Mouse (Mus musculus): ENCODE measurements around the gene Pfkm.

Pfkm gene

DNA sequence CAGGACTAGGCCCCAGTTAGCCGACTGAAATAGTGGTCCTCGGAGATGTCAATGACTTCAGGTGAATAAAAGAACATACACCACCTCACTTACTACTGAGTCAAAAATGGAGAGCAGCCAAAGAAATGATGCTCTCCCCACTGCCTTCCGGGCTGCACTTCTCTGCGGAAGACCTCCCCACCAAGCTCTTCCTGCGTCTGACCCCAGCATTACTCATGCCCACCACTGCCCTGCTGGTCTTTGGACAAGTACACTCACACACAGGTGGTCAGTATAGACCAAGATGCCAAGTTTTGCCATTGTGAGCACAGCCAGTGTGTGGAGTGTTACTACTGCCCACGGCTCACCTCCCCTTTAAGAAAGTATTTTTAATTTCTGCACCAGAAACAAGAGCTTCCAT is 10.0 kb downstream of the Pfkm start:
- DNase-seq, result no peak

DNA sequence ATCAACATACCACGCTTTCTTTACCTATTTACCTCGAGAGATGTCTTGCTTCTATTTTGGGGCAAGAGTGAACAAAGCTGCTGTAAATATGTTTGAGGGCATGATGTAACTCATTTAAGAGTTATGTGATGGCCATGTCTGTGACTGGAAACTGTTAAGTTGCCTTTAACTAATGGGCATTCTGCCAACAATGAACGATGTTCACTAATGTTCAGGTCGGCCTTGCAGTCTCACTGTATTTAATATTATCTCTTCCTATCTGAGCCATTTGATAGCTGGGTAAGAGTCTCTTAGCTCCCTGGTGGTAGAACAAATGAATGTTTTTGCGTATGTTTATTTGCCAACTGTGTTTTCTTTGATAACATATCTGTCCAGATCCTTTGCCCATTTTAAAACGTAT is 14.1 kb downstream of the Pfkm start:
- DNase-seq, result no peak

DNA sequence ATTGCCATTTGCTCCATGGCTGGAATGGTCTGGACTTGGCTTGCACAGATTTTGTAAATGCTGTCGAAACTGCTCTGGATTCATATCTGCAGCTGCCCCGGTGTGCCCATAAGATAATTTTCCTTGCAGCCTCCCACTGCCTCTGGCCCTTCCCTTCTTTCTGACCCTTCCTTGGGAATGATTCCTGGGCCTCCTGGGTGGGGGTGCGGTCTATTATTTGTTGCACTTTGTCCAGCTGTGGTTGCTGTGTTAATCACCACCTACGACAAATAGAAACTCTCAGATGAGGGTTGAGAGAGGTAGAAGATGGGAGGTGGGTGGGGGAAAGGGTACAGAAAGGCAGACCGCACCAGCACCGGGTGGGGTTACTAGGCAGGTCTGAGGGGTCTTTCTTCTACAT is 14.8 kb downstream of the Pfkm start:
- no peak for DNase-seq

DNA sequence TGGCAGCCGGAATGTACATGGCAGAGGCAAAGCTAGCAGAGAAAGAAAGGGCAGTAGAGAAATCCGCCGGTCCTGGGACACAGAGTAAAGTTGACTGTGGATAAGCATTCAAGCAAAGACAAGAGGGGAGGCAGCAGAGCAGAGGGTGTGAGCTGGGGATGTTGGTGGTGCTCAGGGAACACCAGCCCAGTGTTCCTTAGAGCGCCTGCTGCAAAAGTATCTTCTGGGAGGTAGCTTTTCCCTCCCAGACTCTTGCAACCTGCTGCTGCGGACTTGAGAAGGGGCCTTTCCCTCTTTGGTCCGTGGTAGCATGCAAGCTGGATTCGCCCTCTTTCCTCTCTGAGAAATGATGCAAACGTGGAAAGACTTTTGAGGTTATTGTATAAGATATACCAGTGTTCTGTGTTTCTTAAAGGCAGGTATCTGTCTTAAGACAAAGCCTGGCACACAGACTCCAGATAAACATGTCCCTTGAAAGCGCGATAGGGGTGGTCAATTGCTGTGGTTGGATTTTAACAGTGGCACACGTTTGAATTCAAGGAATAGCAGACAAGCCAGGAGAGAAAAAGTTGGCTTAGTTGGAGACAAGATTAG is 15.4 kb downstream of the Pfkm start:
- DNase-seq, result no peak

DNA sequence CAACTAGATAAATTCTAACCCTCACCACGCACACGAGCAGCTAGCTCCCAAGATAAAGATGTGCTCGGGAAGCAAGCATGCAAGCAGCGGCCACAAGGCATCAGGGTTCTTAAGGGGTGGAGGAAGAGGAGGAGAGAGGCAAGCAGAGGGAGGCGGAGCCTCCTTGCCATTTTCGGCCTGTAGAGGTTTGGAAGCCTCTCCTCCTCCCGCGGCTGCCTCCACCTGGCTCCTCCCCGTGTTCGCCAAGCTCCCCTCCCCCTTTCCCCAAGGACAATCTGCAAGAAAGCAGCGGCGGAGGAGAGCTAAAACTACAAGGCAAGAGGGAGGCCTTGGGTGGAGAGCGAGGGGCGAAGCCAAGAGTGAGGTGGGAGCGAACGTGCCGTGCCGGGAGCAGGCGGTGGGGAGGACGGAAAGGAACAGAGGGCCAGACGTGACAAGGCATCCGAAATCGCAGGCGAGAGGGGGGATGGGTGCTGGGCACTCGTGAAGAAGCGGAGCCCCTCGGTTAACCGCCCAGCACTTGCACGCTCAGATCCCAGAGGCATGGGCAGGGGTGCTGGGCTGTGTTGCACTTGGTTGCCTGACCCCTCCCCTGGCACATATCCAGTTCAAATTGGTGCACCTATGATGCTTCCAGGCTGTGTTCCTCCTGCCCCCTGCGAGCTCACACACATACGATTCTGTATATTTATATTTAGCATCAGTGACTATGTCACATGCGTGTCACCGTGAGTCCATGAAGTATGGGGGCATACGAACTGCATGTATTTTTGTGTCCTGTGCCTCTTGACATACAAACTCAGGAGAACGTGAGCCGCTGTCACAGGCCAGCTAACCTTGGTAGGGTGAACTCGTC is 16.1 kb downstream of the Pfkm start:
- peak; percentile 90 for DNase-seq

DNA sequence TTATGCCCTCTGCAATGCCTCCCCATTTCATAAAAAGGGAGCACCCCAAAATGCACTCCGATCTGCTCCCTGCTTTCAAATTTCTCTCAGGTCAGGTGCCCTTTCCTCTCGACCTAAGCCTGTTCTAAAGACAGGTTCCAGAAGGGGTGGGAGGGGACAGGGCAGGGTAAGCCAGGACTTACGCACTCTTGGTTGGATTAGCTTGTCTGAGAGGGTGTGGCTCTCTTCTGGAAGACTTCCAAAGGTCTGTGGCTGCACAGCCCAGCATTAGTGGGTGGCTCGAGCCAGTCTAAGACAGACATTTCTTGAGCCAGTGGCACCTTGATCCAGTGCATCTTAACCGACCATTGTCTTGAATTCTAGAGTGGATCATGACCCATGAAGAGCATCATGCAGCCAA is 19.4 kb downstream of the Pfkm start:
- peak; percentile 14 for DNase-seq

DNA sequence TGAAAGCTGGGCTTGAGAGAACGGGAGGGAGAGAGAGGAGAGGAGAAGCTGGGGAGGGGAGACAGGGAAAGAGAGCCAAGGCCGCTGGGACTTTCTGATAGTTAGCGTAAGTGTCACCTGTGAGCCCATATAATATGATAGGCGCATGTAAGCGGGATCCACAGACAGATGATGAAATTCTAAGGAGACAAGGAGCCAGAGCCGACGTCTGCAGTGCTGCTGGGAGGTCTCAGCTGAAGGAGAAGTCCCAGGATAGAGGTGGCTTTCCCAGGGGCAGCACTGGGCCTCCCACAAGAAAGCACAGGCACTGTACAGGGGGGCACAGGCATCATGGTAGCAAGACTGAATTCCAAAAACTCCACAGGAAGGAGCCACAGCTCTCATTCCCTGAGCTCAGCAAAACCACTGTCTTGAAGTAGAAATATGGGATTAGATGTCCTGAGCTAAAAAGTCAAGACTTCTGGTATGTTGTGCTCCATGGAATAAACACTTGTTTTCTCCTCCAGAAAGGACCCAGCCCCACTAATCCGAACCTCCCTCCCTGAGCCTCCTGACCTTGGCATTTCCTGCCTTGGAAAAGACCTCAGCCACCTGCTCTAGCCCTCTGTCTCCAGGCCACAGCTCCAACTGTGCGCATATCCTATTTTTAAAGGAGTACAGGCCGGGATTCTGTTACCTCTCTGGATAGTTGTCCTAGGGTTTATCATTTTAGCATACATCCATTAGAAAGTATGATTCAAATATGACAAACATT is 21.9 kb downstream of the Pfkm start:
- DNase-seq, result no peak

DNA sequence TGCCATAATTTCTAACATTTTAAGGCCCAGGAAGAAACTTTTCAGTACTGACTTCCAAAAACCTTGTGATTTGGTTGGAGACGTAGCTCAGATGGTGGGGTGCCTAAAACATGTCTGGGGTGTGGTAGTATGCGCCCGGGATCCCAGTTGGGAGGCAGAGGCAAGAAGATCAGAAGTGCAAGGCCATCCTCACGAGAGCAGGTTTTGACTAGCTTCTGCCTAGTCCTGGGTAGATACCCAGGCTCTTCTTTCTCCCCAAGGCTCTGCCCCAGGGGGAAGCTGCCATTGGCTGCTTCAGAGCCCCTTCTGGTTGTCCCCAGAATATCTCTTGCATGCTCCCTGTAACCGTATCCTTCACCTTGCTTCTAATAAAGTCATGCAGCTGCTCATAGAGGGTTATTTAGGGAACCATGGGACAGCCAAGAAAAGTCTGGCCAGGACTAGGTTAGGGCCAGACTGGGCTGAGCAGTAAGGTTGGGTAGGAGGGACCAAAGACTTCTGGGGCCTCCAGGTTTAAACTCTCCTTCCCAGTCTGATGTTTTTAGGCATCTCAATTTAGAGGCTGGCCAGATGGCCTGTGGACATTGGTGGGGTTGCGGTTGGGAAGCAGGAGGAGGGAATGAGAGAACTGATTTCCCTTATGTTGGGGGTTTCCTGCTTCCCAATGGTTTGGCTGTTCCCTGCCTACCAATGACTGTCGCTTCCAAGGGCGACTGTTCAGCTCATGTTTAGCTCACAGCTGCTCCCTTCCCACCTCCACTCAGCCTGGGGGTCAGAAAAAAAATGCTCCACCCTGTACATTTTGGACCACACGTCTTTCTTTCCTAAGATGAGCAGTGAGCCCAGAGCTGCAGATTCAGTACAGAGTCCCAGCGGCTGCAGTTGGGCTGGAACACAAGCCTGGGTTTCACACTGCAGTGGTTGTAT is 22.7 kb downstream of the Pfkm start:
- no peak for DNase-seq

DNA sequence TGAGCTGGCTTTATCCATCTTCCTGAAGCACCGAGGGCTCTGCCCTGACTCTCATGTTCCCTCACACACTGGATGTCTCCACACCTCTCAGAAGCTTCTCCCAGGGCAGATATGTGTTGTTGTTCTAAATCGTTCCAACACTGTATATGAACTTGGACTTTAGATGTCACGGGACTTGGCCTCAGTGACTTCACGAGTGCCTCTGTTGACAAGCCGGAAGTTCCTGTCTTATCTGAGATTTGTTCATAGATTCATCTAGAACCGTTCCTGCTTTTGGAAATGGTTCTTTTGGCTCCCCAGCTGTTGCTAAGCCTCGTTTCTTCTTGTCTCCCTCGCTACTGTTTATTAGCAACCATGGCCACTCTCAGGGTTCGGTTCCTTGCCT is 23.4 kb downstream of the Pfkm start:
- no peak for DNase-seq

DNA sequence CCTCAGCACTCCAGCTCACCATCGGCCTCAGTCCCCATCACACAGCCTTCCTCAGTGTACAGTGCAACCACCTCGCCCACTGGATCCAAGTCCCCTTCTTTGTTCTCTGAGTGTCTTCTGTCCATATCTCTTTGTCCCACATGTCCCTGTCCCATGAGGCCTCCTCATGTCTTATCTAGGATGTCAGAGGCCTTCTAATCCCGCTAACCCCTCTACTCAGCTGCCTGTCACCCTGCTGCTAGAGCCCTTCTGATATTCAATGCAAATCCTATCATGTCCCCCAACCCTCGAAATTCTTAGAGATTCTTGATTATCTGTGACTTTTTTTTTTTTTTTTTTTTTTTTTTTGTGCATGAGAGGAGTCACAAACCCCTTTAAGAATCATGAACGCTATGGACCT is 23.9 kb downstream of the Pfkm start:
- DNase-seq, result no peak

DNA sequence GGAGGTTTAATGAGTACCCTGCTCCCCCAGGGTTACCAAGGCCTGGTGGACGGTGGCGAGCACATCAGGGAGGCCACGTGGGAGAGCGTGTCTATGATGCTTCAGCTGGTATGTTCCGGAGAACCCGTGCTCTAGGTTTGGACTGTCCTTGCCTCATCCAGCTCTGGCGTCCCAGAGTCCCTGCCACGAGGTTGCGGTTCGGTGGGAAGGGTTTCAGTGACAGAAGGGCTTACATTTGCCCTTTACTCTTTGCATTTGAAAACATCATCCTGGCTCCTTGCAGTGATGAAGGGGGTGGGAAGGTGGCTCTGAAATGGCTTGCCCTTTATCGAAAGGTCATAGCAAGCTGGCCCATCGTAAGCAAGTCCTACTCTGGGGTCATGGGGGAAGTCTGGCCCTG is 27.0 kb downstream of the Pfkm start:
- no peak for DNase-seq

DNA sequence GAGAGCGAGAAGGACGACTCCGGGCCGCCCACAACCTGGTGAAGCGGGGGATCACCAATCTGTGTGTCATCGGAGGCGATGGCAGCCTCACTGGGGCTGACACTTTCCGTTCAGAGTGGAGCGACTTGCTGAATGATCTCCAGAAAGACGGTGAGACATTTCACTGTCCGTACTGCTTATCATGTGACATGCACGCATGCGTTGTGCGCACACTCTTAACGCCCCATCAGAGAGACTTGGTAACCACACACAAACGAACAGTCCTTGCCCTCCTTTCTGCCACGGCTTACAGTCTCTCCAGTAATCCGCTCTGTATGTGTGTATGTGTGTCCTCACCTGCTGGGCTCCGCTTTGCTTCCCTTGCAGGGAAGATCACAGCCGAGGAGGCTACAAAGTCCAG is 28.4 kb downstream of the Pfkm start:
- no peak for DNase-seq

DNA sequence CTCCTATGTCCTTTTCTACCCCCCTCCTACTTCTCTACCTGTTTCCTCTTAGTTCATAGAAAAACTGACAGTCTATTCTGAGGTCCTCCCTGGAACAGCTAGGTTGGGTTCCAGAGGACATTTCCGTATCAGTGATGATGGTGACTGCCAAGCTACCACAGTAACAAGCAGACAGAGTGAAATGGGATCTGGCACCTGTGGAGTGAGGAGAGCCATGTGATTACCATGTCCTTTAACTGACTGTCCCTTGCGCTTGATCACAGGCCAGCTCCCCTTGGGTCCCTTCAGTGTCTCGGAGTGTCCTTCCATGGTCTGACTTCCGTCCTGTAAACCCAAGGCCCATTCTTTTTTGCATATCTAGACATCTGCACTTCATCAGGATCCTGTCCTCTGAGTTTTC is 38.6 kb downstream of the Pfkm start:
- DNase-seq, result no peak

DNA sequence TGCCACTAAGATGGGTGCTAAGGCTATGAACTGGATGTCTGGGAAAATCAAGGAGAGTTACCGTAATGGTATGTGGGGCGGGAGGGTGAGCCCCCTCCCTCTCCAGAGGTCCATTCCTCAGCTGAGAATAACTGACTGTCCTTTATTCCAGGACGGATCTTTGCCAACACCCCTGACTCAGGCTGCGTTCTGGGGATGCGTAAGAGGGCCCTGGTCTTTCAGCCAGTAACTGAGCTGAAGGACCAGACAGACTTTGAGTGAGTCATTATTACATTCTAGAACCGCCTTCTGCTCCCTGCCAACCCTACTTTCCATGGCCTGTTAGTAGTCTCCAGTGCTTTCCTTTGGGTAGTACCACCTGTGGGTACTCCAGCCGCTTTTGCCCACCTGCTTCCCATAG is 39.1 kb downstream of the Pfkm start:
- no peak for DNase-seq

DNA sequence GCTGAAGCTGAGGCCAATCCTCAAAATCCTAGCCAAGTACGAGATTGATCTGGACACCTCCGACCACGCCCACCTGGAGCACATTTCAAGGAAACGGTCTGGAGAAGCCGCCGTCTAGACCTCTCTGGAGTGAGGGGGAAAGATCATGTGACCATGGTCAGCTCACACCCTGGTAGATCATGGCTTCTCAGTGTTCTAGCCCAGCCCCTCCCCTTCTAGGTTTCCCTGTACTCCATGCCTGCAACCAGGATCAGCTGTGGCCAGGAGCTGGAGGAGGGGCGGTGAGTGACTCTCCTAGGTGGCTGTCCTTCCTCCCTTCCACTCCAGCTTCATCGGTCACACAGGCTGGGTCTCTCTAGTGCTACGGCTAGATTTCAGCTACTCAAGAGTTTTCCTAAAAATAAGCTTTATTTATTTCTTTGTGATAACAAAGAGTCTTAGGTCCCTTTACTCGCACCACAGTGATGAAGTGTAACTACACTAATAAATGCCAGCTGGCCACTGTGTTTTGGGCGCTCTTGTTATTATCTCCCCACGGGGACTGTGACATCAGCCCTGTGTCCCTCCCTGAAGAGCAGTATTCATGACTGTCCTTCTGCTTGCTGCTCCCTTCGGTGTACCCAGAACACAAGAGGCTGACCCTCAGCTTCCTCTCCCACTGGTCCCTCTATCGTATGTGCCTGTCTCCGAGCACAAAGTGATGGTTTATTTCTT is 39.7 kb downstream of the Pfkm start:
- peak; percentile 35 for DNase-seq

DNA sequence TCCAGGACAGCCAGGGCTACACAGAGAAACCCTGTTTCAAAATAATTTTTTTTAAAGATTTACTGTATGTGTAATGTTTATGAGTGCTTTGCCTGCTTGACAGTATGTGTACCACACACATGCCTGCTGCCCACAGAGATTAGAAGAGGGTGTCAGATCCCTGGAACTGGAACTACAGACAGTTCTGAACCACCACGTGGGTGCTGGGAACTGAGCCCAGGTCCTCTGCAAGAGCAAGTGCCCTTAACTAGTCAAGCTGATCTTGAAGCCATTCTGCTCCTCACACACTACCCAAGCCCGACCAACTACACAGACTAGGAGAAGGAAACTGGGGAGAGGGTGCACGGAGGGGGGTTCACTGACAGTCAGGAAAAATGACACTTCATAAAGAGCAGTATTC is 41.1 kb downstream of the Pfkm start:
- no peak for DNase-seq

DNA sequence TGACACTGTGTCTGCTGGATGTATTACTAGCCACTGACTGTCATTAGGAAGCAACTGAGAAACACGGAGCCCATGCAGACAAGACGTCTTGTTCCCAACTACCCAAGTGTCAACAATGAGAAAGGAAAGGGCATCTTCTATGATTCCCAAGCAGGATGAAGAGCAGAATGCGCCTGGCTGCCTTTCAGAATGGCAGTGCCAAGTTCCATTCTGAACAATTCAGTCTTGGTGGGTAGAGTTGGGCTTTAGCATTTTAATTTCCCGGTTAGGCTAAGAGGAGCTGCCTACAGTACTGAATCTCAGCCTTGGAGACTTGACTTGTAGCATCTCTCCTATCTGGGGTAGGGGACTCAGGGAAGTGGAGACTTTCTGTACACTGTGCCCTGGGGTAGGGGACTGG is 41.6 kb downstream of the Pfkm start:
- DNase-seq, result no peak

DNA sequence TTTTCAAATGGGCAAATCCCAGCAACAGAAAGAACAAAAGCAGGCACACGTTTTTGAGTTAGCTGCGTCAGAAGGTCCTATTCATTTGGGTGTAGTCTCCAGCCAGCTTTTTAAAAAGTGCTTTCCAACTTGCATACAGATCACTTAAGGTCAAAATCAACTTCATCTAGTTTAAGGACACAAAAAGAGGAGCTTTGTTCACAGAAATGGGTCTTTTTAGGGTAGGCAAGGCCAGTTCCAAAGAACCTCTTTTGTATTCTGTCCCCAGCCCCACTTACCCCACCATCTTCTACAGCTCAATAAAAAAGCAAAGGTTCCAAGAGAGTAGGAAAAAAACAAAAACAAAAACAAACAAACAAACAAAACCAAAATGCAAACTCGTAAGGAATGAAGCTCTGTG is 42.3 kb downstream of the Pfkm start:
- no peak for DNase-seq

DNA sequence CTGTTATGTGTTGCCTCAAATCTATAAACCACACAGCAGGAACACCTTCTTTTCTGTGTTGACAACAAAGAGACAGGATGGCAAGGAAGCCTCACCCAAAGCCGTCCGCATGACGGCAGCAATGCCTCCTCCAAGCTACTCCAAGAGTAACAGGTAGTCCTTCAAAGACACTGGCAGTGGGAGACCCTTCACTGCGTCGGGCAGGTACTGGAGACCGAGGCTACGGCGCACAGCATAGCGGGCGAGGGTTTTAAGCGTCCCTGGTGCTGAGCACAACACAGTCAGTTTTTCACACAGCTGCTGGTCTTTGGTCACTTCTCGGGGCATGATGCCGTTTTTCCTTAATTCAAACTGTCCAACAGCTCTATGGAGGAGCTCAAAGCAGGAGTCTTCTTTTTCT is 43.3 kb downstream of the Pfkm start:
- DNase-seq, result no peak

DNA sequence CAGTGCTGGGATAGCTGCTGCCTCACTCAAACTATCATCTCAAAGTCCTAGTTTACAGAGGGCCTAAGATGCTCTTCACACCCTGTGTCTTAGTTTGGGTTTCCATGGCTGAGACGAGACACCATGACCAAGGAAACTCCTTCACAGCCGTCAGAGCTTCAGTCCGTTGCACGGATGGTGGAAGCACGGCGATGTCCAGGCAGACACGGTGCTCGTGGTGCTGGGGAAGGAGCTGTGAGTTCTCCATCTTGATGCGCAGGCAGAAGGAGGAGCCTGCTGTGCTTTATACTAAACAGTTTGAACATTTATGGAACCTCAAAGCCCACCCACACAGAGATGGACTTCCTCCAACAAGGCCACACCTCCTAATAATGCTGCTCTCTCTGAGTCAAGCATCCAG is 44.5 kb downstream of the Pfkm start:
- DNase-seq, result no peak

DNA sequence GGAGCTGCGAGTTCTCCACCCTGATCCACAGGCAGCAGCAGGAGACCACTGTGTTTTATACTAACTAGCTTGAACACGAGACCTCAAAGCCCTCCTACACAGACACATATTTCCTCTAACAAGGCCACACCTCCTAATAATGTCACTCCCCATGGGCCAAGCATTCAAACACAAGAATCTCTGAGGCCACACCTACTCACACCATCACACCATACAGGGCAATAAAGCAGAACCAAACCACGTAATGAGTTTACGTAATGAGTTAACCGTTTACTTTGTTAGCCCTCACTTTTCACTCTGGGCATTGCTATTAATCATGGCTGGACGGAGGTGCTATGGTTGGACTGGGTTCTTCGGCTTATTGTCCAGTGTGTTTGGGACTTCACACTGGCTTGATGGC is 47.4 kb downstream of the Pfkm start:
- DNase-seq, result no peak

DNA sequence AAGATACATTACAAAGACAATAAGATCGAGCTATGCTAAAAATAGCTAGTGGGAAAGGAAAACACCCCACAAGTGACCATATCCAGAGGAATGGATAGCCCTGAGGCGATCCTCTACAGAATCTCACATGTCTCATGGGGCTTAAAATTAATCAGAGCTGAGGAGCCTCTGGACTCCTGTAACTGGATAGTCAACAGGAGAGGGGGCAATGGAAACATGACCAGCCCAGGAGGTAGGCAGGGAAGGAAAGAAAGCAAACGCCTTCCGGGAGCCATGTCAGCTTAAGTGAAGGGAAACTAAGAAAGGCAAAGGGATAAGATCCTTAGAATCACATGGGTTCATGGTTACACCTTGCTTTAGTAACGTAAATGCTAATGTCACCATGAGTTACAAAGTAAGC is 48.4 kb downstream of the Pfkm start:
- DNase-seq, result no peak

Data from lung, postnatal 36 days (tissue).